Mouse (Mus musculus): ENCODE measurements around the gene Gnaq.
A peak's percentile ranks its signal among the peaks of the same experiment; 100 is the strongest.

Gnaq gene

GRCm38 (mm10) chr19:16132791-16132864, at the start of gene Gnaq:
TSS of gene Gnaq (plus strand) at chr19:16132831.
- DNase-seq (ENCODE audit: low spot score) = no peak

- peak; percentile 46 for DNase-seq (ENCODE audit: low spot score)
Measured at GRCm38 (mm10) chr19:16083981-16084630, 48.5 kb upstream of the Gnaq start.

GRCm38 (mm10) chr19:16085248-16085647, 47.4 kb upstream of the Gnaq start:
- no peak for DNase-seq (ENCODE audit: low spot score)

- no peak for DNase-seq (ENCODE audit: low spot score)
Measured at GRCm38 (mm10) chr19:16086154-16086553, 46.5 kb upstream of the Gnaq start.

GRCm38 (mm10) chr19:16086581-16086980, 46.0 kb upstream of the Gnaq start:
- DNase-seq (ENCODE audit: low spot score) = no peak

GRCm38 (mm10) chr19:16087391-16087790, 45.2 kb upstream of the Gnaq start:
- no peak for DNase-seq (ENCODE audit: low spot score)

GRCm38 (mm10) chr19:16093616-16094015, 39.0 kb upstream of the Gnaq start:
- DNase-seq (ENCODE audit: low spot score) = no peak

- no peak for DNase-seq (ENCODE audit: low spot score)
Measured at GRCm38 (mm10) chr19:16109901-16110300, 22.7 kb upstream of the Gnaq start.

- no peak for DNase-seq (ENCODE audit: low spot score)
Measured at GRCm38 (mm10) chr19:16110670-16111069, 22.0 kb upstream of the Gnaq start.

- DNase-seq (ENCODE audit: low spot score) = no peak
Measured at GRCm38 (mm10) chr19:16113295-16113694, 19.3 kb upstream of the Gnaq start.

- DNase-seq (ENCODE audit: low spot score) = no peak
Measured at GRCm38 (mm10) chr19:16118421-16118820, 14.2 kb upstream of the Gnaq start.

- DNase-seq (ENCODE audit: low spot score) = no peak
Measured at GRCm38 (mm10) chr19:16121301-16121700, 11.3 kb upstream of the Gnaq start.

GRCm38 (mm10) chr19:16128715-16129114, 3.9 kb upstream of the Gnaq start:
- DNase-seq (ENCODE audit: low spot score) = peak; percentile 76

- DNase-seq (ENCODE audit: low spot score) = no peak
Measured at GRCm38 (mm10) chr19:16129171-16129570, 3.5 kb upstream of the Gnaq start.

GRCm38 (mm10) chr19:16130476-16130875, 2.2 kb upstream of the Gnaq start:
- DNase-seq (ENCODE audit: low spot score) = peak; percentile 53

GRCm38 (mm10) chr19:16131831-16132230, 800 bp upstream of the Gnaq start:
- no peak for DNase-seq (ENCODE audit: low spot score)

- DNase-seq (ENCODE audit: low spot score) = peak; percentile 93
Measured at GRCm38 (mm10) chr19:16132340-16132790, 266 bp upstream of the Gnaq start.

GRCm38 (mm10) chr19:16132865-16133720, 462 bp downstream of the Gnaq start:
- DNase-seq (ENCODE audit: low spot score) = peak; percentile 38

- DNase-seq (ENCODE audit: low spot score) = no peak
Measured at GRCm38 (mm10) chr19:16133721-16134570, 1.3 kb downstream of the Gnaq start.

- DNase-seq (ENCODE audit: low spot score) = peak; percentile 46
Measured at GRCm38 (mm10) chr19:16138064-16138580, 5.5 kb downstream of the Gnaq start.

- peak; percentile 42 for DNase-seq (ENCODE audit: low spot score)
Measured at GRCm38 (mm10) chr19:16140710-16141109, 8.1 kb downstream of the Gnaq start.

- peak; percentile 71 for DNase-seq (ENCODE audit: low spot score)
Measured at GRCm38 (mm10) chr19:16141857-16142256, 9.2 kb downstream of the Gnaq start.

- no peak for DNase-seq (ENCODE audit: low spot score)
Measured at GRCm38 (mm10) chr19:16142990-16143389, 10.4 kb downstream of the Gnaq start.

Data from lung, postnatal 25 days (tissue).